Mouse (Mus musculus): ENCODE results near the gene Aldh1b1. TPM values are rescaled to one million over a fixed set of nuclear protein-coding genes. Genes with fewer than 3 reads are reported as not detected.

Aldh1b1 gene
- total RNA-seq, 1 experiment from 2014 or later = 5.4 TPM

Other genes with a start within 250 kb of the Aldh1b1 start
- not detected in 3 replicates for gene Igfbpl1, start 27.9 kb downstream of the Aldh1b1 start, total RNA-seq (2017)
- 0.39 to 0.75 TPM (median 0.57 TPM) in 3 replicates for gene Stra6l, start 49.6 kb downstream of the Aldh1b1 start, total RNA-seq (2017)
- gene Ccdc180, start 91.3 kb downstream of the Aldh1b1 start, total RNA-seq (2017) = 0.10 to 0.21 TPM in 2 of 3 replicates, not detected in the other
- gene Tdrd7, start 166.3 kb downstream of the Aldh1b1 start, total RNA-seq (2017) = 34.6 to 58.1 TPM (median 48.0 TPM) in 3 replicates
- 0.39 to 2.5 TPM (median 1.6 TPM) in 3 replicates for gene Tmod1, start 239.9 kb downstream of the Aldh1b1 start, total RNA-seq (2017)

Measured in monocyte, adult 5-6 weeks (primary cell).